Mouse (Mus musculus) CH12F3 (cell line): ENCODE measurements around the gene Nalcn.

Source experiments
- in situ Hi-C: fragments of 300-500 bp; cut with MboI; formaldehyde crosslinking; loops from 2 replicates; pipeline ENCODE4 v1.14.3; 2020; ENCODE audit warnings: low sequenced_read_pairs

The Nalcn gene

DNA sequence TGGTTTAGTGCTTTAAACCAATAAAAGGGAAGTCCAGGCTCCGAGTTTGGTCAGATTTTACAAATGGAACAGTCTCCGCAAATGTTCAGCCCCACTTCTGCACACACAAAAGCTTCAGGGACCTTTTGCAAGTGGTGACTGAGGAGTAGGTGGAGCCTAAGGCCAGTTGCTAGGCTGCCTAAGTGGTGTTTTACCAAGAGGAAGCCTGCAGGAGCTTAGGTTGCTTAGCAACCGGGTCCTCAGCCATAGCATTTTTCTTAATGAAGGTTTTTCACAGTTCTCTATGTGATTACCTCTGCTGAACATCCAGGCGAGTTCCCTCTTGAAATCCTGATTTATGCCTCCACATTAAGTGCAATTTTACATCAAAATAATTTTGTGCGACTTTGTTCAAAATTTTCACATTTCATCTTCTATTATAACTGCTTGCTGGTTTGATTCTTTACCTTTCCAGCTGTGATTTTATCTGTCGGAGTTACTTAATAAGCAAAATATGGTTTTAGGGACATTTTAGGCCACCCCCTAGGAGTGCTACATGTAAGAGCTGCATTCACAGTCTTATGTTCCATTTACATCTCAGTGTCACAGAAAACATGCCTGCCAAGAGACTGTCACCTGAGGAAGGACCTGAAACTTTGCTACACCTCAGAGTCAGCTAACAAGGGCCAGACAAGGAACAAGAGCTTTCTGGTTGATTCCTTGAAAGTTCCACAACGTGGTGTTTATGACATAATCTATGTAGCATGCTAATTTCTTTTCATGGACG, 113.4 kb downstream of the Nalcn start:
- in situ Hi-C loops, result no loop called here

DNA sequence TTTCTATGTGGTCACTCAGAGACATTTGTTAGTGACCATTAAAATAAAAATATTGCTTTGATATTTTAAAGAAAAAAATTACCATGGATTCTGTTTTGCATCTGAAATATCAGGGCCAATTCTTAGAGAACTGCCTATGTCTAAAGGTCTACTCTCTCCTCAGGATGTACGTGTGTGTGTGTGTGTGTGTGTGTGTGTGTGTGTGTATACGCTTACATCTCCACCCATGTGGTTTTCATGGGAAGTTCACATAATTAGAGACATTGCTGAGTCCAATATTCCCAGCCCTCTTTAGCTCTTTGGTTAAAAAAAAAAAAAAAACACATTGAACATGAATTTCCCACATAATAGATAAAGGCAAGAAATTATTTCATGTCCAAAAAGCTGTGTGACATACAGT, 114.0 kb downstream of the Nalcn start:
- in situ Hi-C loops, result no loop called here

DNA sequence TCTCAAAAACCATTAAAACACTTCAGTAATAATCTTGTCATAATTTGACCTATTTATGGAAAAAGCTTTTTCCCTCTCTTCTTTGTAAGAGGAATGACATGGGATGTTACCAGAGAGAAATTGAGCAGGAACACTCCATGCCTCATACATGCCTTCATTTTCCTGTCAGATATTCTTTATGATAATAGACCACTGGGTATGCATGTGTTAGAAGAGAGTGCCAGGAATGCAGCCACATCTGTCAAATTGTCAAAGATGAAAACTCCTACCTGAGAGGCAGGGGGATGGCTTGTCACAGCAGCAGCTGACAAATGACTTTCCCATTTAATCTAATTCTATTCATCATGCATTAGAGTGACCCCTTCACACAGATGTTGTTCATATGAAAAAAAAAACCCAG, 131.4 kb downstream of the Nalcn start:
- in situ Hi-C loops, result no loop called here

DNA sequence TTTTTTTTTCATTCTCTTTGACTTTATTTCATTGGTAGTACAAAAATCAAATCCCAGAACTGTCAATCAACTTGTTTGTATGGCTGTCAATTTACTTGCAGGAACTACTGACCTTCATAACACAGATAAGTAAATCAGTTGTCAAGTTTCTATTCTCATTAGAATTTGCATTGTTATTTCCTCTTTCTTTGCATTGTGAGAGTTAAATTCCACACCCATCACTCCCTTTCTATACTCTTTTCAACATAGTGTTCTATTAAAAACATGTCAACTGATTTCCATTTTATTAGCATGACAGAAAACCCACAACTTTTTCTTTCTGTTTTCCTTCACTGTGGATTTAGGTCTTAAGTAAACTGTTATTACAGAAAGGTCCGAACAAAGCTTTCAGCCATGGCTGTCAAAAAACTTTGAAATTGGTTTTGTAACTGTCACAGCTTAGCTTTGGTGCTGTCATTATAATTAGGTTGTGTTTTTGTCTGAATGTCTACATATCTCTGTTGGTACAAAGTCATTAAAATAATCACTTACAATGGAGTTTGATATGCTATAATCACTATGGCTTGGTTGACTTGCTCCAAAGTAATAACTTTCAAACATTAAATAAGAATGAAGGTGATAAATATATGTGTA, 138.3 kb downstream of the Nalcn start:
- in situ Hi-C loops, result no loop called here

DNA sequence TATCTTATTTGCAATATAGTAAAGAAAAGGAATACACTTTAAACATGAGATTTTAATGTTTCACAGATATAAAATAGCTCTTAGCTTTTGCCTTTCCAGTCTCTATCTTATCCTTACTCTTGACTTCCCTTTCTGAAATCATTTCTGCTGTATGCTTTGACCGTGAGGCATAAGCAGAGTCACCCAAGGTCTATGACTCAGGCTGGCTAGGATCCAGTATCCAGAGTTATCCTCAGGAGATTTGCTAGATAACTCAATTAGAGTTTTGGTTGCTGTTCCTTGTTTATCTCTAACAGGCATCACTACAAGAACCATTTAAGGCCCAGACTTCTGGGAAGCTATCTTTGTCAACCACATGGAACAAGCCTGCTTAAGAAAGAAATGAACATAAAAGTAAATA, 164.9 kb downstream of the Nalcn start:
- in situ Hi-C loops, result no loop called here

DNA sequence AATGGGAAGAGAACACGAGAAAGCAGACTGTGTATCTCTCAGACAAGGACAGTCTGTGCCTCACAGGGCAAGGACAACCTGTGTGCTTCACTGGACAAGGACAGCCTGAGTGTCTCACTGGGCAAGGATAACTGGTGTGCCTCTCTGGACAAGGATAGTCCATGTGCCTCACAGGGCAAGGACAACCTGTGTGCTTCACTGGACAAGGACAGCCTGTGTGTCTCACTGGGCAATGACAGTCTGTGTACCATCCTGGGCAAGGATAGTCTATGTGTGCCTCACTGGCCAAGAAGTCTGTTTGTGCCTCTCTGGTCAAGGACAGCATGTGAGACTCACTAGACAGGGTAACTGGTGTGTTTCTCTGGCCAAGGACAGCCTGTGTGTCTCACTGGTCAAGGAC, 180.9 kb downstream of the Nalcn start:
- in situ Hi-C loops, result no loop called here

DNA sequence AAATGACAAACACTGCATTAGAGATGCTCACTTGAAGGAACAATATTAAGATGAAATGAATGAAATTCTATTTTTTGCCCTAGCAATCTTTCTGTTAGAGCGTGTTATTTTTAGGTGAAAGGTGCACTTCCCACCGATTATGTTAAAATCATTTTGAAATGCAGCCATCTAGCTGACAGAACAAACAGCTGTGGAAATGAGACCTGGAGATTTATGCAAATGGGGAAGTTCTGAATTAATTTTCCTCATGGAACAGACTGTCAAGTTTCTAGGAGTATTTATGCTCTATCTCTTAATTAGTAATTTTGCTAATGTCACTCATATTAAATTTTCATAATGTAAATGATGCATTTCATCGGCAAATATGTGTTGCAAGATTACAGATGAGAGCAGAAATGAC, 191.4 kb downstream of the Nalcn start:
- in situ Hi-C loops, result no loop called here

DNA sequence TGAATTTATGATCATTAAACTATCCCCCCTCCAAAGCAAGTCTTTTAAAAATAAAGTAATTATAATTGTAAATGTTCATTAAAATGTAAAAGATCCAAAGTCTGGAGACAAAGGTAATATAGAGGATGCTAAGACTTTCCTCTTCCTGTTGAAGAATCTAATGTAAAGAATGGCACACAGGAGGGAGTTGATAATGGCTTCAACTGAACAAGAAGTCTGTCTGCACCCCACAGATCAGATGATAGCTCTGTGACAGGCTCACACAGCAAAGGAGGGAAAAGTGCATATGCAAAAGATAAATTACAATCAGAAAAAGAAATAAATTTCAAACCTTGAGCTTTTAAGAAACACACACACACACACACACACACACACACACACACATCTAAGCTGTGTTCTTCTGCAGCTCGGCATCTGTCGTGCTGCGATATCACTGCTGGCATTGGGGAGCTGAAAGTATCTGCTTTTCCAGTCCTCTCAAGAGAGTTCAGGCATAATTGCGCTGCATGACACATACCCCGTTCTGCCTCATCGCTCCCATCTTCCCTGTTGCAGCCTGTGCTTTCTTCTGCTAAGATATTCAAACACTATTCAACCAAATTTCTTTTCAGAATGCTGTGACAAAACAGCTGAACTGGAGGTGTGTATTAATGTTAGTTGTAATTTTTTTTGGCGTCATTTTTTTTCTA, 250.6 kb downstream of the Nalcn start:
- in situ Hi-C loops, result no loop called here

DNA sequence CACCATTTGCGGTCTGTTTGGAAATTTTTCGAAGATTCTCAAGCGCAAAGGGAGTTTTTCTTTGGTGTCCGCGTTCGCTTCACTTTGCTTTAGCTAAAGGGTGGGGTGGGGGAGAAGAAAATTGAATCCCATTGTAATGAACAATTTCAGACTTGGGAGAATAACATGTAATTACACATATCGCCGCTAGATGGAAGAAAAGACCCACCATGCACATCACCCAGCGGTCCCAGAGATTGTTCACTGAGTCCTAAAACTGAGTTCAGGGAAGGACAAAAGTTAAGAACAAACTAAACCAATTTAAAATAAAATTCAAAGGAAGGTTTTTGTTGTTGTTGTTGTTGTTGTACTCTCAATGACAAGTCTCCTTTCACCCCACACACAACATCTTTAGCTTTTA, 255.4 kb downstream of the Nalcn start:
- in situ Hi-C loops, result no loop called here

DNA sequence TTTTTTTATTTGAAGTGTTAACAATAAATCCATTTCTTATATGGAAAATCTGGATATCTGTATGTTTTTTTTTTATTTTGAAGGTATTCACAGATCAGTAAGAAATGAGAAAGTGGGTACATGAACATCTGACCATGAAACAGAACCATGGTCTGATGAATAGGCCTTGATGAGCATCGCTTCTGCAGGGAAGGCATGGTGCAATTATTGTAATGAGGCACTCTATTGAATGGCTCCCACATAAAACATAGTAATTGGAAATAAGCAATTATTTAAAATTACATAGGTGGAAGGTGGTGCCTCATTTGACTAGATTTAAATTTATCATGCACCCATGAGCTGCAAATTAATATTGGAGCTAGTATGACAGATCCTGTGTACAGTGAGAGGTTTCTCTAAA, 267.3 kb downstream of the Nalcn start:
- in situ Hi-C loops, result no loop called here

DNA sequence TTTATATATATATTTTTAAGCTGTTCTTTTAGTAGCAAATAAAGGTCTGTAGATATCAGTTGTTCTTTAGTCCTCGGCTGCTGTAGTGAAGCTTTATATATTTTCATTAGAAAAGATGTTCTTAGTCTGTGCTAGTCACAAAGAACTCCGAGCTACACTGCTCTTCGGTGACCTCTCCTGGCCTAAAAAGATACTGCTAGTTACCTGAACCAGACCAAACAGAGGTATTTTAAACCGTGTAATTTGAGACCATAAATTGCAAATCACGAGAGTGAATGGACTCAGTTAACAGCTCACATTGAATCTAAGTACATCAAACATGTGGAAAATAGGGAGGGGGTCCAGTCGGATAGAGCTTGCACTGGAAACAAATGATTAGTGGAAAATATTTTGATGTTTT, 274.0 kb downstream of the Nalcn start:
- in situ Hi-C loops, result no loop called here

DNA sequence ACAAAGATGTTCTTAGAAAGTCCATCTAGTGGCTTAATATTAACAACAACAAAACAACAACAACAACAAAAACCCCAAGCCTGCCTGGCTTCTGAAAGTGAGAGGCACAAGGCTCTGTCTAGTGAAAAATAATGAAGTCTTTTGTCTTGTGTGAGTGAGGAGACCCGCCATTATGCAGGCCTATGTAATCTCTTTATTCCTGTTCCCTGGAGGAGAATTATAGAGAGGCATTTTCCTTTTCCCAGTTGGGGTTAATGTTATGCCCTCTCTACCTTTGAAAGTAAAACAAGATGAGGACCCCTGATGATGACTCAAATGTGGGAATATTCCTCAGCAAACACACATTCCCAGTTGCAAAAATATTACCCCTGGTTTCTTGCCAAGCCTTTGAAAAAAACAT, 295.1 kb downstream of the Nalcn start:
- in situ Hi-C loops, result no loop called here

DNA sequence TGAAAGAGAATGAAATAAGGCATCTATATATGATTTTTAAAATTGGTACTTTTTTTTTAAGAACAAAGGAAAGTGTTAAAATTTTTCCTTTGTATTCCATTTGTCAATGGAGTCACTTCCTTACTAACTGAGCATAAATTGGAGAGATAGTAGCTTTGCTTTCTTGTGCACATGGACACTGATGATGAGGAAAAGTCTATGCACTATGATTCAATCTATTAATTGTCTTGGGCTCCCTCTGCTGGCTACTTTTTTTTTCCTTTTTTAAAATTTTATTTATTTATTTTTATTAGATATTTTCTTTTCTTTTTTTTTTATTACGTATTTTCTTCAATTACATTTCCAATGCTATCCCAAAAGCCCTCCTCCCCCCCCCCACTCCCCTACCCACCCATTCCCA, 312.6 kb downstream of the Nalcn start:
- in situ Hi-C loops, result loop anchor here (25.0 kb wide), 1 partner anchor 352 kb away; no protein-coding TSS in a partner anchor

DNA sequence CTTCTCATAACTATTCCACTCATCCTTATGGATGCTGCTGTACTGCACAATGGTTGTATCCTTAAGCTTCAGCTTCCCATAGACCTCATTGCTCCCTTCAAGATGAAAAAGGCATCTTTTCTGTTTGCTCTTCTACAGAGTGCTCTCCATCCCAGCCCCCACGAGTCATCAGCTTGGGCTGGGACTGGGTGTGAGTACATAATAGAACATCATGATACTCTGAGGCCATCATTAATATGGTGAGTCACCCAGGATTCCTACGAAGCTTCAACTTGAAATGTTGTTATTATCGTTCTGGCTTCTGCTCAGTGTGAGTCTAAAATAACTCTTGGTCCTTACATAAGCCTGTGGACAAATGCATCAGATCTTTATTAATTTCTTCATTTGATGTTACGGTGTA, 314.6 kb downstream of the Nalcn start:
- in situ Hi-C loops, result loop anchor here (25.0 kb wide), 1 partner anchor 350 kb away; no protein-coding TSS in a partner anchor

DNA sequence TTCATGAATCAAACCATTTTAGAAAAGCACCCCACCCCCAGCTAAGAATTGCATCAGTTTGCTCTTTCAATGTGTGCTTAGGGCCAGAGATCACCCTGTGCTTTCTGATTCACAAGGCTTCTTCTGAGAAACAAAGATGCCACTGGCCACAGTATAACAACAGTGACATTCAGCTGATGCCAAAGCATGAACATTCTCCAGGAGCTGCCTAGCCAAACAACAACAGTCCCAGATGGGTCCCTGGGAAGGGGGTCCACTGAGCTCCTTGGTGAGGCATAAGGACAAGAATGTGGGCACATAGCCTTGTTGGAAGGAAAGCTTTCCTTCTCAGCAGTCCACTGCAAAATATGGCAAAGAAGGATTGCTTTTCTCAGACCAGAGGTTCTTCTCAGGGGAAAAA, 330.9 kb downstream of the Nalcn start:
- in situ Hi-C loops, result no loop called here

DNA sequence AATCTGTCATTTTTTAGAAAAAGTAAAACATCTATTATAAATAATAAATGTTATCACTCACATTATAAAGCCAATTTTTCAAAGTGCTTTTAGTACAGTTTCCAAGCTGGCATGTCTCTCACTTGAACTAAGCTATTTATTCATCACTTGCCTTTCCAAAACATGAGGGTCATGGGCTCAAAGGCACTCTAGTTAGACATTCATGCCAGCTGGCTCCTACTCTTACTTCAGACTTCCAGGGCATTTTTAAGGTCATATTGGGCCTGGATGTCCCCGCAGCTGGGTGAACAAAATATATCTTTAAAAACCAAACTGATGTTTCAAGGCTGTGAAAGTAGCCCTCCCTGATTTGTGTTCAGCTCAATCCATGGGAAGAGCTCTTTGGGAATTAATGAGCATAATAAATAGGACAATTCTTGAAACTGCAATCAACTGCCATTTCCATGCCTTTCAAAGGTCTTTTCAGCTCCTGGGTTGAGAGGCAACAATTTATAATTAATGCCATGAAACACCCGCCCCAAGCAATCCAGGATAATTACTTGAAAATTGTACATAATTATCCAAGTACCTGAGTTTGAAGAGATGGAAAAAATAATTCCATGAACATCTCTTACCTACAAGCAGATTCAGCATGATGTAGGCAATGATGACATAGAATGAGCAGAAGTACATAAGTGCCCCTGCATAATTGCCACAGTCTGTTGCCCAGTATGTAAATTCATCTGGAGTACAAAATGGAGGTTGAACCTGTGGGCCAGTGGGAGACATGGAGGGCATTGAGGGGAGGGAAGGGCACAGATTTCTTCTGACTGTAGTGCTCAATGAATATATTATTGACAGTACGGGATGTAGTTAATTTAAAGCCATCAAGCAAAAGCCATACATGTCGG, 335.6 kb downstream of the Nalcn start:
- in situ Hi-C loops, result no loop called here

DNA sequence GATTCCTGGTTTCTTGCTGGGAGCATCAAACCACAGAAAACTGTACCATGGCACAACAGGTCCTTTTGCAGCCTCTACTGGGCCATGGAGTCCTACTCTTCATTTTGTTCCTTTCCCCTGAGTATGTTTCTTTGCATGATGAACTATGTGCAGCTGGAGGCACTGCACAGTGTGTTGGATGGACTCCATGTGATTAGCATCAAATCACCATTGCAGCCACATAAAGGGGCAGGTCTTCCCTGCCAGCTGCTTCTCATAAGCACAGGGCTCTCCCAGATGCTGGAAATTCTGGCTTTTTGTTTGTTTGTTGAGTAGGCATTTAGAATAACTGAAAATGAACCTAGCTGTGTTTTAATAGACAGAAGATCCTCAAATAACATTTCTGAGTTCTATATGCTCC, 344.8 kb downstream of the Nalcn start:
- in situ Hi-C loops, result no loop called here

DNA sequence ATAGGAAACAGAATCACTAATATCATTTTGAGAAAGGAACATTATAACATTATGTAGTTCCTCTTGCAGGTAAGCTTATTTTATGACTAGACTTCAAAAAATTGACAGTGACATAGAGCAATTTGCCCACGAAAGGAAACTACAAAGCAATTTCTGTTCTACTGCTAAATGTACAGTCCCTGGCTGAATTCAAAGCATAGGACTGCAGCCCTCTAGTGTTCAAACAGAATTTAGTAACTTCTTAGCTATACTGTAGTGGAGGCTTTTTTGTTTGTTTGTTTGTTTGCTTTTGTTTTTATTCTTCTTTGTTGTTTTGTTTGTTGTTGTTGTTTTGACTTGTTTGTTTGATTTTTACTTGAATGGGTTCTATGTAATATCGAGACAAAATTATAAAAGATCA, 354.8 kb downstream of the Nalcn start:
- in situ Hi-C loops, result no loop called here

DNA sequence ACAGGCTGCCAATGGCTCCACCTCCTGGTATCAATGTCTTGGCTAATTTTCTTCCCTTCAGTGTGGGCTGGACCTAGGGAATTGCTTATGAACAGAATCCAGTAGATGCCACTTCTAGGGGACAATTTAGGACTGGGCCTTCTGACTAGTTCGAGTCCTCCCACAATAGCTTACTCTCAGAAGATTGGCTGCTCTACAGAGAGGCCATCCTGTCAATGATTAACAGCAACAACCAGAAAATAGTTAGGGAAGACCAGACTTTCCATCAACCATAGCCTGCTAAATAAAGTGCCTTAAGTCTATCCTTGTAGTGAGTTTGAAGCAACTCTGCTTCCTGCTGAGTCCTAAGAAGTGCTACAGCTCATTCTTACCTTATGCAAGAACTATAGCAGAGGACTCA, 386.2 kb downstream of the Nalcn start:
- in situ Hi-C loops, result no loop called here

DNA sequence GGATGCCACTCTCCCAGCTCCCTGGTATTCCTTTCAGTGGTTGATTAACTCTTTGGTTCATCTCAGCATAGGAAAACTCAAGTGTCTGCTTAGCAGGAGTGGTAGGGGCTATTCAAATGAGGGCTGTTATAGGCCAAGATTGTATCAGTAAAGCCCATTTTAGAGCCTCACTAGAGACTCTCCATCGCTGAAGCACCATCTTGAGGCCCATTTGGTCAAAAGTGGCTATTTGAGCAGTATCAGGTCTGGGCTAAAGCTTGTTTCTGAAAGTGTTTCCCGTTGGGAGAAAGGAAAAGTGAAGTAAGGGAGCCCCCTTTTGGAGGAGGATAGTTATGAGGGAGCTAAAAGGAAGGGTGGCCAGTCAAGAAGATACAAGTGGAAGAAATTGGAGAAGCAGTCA, 387.0 kb downstream of the Nalcn start:
- in situ Hi-C loops, result no loop called here

DNA sequence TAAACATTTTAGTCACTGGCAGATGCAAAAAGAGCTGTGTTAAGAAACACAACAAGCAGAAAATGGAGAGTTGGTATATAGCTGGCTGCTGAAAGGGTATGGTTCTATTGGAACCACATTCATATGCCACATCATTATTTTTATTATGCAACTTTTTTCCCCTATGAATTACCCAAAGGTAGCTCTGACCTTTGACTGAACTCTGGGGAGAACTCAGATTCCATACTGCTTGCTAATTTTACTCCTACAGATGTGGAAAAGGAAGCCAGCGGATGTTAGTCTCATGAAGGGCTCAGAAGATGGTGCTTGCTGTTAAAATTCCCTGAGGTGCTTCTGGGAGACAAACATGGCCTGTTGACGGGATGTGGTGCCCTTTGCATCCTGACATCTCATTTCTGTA, 389.9 kb downstream of the Nalcn start:
- in situ Hi-C loops, result no loop called here
